Mouse (Mus musculus): ENCODE results near the gene Bmp7.

The Bmp7 gene

DNA sequence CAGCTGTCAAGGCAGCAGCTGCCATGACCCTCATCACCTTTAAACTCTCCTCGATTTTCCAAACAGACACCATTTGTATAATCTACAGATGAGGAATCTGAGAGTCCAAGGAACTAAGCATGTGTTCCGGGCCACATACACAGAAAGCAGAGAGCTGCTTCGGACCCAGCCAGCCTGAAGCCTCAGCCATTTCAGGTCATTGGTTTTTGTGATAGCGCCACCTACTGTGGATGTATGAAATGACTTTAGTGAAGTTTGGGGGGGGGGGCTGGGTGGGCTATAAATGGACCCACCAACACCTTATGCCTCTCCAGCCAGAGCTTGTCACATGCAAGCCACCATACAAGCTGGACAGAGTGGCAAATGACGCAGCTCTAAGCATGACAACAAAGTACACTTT is 8.9 kb upstream of the Bmp7 start:
- no peak for DNase-seq (ENCODE audit: low read depth, low spot score)

DNA sequence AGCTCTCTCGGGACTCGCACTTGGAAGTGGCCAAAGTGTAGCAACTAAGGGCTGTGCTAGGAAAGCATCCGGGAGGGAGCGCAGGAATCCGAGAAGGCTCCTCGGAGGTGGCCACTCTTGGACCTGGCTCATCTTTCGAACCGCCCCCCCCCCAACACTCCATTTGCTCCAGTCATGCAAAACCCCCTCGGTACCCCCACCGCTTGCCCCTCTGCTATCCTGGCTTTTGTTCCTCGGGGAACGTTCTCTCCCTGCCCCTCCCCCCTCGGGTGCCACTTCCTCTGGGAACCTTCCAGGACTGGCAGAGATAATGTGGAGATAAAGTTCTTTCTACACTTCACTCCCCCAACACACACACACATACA is 660 bp upstream of the Bmp7 start:
- DNase-seq (ENCODE audit: low read depth, low spot score), result no peak

DNA sequence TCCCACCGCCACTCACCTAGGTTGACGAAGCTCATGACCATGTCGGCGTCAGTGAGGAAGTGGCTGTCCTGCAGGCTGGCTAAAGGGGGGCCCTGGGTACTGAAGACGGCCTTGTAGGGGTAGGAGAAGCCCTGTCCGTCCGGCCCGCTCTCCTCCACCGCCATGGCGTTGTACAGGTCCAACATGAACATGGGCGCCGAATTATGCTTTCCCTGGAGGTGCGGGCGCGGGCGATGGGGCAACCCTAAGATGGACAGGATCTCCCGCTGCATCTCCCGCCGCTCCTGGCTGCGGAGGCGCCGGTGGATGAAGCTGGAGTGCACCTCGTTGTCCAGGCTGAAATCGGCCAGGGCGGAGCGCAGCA is 500 bp downstream of the Bmp7 start:
- no peak for DNase-seq (ENCODE audit: low read depth, low spot score)

- DNase-seq (ENCODE audit: low read depth, low spot score), result no peak
These were observed 1.1 kb downstream of the Bmp7 start for GRCm38 (mm10) chr2:172938761-172939638.

DNA sequence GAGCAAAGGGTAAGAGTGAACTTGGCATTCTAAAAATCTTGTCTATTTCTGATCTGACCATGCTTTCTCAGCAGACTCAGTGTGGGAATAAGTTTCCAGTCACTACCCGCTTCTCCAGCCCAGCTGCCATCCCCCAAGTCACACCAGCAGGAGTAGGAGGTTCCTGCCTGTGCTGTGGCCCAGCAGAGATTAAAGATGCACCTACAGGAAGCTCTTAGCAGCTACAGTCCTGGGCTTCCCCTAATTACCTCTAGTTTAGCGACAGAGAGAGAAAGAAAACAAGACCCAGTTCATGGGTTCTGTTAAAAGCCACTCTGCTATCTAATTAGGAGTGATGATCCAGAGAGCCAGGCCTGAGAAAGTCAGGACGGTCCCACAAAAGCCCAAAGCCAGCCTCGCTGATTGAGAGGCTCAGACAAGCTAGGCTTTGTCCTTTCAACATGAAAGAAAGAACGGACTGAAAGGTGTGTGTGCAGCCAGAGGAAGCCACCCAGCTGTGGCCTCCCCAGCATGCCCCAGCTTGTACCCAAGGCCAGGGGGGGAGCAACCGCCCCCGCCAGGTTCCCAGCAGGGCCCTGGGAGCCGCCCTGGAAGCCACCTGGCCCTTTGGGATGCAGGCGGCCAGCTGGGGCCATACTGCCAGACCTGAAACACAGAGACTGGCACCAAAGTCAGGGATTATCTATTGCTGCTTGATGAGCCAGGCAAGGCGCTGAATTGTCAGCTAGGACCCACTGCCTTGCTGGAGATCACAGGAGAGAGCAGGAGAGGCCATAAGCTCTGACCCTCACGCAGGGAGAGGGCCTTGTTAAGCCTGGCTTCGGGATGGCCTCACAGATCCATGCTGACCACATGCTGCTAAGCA is 2.6 kb downstream of the Bmp7 start:
- no peak for DNase-seq (ENCODE audit: low read depth, low spot score)

DNA sequence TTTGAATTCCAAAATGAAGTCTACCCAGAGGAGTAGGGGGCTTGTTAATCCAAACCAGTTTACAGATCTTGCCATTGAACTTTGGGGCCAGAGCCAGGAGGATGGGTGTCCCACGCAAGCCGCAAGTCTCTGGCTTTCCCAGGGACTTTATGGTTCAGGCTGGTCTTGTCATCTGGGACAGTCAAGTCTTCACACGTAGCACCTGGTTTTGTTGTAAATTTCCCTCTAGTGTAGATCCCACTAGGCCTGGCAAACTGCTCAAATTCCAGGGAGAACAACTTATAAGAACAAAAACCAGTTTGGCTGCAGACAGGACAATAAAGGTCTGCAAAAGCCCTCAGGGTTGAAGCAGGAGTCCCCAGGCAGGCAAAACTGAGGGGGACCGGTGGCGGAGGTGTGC is 3.3 kb downstream of the Bmp7 start:
- no peak for DNase-seq (ENCODE audit: low read depth, low spot score)

DNA sequence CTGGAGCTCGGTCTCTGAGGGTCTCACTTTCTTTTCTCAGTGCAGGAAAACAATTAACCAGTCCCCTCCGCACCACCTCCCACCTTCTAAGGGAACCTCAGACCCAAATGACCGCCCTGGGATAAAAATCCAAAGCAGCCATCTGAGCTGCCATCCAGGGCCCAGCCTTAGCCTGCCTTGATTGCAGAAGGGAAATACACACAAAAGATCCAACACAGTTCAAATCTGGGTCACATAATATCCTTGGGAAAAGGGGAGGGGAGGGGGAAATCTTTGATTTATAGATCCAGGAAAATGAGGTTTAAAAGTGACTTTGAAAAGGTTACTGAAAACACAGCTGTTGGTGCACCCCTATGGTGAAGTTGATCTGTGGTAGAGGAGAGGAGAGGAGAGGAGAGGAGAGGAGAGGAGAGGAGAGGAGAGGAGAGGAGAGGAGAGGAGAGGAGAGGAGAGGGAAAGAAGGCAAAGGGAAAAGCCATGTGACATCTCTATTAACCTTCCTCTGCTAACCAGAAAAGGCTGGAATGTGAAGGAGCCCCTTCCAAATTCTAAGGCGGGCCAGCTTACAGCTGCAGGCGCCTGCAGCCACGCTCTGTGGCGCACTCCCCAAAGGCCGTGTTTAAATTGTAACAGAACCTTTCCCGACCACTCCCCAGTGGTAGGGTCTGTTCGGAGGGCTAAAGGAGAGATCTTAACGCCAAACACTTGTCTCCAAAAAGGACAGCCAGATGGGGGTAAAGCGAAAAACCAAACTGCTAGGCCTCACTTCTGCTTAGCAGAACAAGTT is 4.2 kb downstream of the Bmp7 start:
- no peak for DNase-seq (ENCODE audit: low read depth, low spot score)

DNA sequence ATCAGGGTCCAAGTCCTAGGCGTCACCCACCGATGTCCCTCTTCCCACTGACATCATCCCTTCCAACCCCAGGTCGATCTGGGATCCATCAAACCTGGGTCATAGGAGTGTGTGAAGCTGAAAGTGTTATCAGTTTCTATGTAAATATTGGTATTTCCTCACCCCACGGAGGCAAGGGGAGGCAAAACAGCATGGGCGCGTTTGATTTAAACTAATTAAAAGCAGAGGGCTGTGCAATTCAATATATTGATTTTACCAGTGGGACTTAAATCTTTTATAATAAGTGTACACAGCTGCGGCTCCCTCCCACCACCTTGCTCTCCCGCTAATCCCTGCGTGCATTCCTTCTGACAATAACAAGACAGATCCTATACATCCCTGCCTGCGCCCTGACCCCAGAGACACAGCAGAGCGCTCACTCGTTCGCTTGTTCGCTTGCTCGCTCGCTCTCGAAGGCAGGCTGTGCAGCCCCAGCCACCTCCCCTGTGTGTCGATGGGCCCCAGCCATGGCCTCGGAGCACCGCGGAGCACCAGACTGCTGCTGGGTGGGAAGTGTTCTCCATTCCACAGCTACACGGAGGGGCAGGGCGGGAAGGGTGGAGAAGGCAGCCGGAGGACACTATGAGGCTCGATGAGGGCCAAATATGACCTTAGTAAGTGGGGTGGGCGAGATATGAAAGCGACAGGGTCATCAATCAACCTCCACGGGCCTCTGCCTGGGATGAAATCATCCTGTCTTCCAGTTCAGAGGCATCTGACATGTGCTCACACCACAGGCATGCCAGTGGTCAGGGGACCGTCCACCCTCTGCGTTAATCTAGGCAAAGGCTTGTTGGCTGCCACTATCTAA is 5.0 kb downstream of the Bmp7 start:
- DNase-seq (ENCODE audit: low read depth, low spot score), result no peak

DNA sequence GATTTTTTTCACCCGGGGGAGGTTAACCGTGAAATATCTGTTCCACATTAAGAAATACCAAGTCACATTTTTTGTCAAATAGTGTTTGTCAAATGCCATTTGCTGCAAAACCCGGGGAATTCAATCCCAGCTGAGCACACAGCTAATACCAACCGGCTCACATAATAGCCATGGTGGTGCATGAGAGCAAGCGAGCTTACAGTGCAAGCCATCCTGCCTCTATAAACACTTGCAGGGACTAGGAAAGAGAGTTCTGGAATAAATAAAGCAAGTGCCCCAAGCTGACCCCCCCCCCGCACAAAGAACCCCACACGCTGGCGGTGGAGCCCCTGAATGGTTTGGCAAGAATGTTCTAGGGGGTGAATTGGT is 5.7 kb downstream of the Bmp7 start:
- DNase-seq (ENCODE audit: low read depth, low spot score), result no peak

DNA sequence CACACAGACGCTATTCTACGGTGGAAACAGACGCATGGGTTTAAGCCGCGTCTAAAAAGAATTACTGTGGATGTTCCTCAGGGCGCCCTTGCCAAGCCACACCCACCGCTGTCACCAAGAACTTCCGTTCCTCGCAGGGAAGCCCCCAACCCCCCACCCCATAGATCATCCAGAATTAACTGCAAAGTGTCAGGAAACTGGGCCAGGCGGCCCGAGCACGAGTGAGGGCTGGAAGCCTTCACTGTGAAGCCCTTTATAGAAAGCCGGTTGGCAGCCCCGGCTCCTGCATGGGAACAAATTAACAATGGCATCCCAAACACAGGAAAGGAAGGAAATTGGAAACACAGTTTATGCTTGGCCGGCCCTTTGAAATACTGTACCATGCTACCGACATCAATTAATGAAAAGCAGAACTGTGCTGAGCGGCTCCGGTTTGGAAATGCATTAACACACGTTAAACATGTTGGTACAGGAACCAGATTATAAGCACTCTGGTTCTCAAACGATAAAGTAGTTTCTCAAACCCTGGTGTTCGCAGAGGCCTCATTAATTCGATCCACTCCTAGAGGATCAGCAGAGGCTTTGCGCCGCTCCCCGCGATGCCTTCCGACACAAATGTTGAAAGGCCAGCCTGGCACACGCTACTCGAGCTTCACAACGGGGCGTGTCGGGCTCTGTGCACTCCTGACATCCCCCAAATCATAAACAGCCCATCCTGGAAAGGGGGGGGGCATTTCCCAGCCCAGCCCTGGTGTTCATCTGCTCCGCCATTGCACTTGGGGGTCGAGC is 6.3 kb downstream of the Bmp7 start:
- no peak for DNase-seq (ENCODE audit: low read depth, low spot score)

DNA sequence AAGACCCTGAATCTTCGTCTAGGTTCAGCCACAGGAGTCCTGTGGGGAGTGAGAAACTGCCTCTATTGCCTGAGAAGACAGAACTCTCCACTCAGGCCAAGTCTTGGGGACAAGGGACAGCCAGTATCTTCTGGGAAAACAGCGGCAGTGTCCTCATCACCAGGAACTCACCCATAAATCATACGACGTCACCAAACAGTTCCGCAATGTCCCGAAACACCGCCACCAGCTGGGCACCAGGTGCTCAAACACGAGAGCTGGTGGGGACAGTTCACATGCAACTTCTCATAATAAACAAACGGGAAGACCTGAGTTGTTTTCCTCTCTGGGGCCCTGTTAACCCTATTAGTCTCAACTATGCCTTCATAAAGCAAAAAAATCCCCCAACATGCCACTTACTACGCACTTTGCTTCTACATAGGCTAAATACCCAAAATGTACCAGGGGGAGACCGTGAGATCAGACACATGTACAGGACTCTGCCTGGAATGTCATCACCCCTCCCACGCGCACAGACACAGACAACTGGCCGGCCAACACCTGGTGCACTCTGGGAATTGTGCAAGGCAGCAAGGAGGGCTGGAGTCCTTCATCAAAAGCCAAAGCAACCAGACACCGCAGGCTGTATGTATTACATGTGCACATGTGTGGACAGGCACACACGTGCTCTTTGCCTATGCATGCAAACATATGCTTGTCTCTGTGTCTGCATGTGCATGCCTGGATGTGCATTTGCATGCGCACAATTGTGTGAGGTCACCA is 8.8 kb downstream of the Bmp7 start:
- no peak for DNase-seq (ENCODE audit: low read depth, low spot score)

GRCm38 (mm10) chr2:172929905-172930436 is 10.2 kb downstream of the Bmp7 start:
- no peak for DNase-seq (ENCODE audit: low read depth, low spot score)

DNA sequence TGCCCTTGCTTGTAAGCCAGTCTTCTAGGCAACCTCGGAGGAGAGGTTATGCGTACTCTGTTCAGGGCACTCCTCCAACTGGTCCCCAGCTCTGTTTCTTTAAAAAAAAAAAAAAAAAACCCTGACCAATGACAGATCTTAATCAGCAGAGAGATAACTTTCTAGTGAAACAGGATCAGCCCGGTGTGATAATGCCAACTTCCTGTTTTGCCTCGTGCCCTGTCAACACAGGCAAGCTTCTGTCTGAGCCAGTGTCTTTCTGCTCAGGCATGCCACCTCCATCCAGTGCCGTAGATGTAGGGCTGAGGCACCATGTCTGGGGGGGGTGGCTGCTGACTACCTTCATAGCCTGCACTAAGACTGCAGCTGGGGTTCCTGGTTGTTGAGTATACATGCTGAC is 12.5 kb downstream of the Bmp7 start:
- no peak for DNase-seq (ENCODE audit: low read depth, low spot score)

GRCm38 (mm10) chr2:172926311-172926710 is 13.8 kb downstream of the Bmp7 start:
- no peak for DNase-seq (ENCODE audit: low read depth, low spot score)

DNA sequence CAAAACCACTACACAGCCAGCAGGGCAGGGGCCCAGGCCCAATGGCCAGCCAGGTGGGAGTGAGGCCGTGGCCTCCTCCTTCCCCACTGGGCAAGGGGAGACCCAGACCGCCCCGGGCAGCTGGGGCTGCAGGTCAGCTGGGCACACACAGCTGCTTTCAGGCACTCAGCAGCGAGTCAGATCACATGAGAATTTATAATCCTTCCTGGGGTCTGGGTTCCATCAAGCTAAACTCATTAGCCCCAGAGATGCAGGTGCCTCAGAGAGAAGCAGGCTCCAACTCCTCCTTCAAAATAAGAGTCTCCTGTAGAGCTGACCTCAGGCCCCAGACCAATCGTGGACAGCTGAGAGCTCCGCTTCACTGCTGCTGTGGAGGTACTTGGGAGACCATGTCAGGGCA is 15.2 kb downstream of the Bmp7 start:
- no peak for DNase-seq (ENCODE audit: low read depth, low spot score)

DNA sequence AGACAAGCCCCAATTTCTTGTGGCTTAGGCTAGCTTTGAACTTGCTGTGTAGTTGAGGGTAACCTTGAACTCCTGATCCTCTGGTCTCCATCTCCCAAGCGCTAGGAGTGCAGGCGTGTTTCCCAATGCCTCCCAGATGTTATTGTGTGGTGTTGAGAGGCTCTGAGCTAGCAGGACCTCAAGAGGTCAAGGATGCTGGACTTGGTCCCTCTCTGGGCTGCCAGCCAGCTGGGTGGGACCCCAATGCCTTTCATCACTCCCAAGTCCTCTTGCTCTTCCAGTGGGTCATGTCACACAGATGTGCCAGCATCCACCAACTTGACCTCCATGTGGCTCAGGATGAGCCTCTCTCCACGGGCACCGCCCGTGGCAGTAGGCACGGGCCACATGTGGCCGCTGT is 16.9 kb downstream of the Bmp7 start:
- DNase-seq (ENCODE audit: low read depth, low spot score), result no peak

DNA sequence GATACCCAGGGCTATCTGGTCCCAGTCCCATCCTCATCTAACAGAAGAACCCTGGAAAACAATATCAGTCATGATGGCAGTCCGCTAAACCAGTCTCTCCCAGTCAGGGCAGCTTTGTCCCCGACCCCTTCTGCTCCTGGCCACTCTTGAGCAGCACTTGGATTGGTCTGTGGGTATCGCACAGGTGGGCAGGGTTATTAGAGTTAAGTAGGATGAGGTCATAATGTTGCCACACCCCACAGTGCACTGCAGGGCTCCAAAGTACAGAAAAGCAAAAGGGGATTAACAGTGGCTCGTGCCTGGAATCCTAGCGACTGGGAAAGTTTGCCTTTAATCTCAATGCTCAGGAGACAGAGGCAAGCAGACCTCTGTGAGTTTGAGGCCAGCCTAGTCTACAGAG is 17.5 kb downstream of the Bmp7 start:
- no peak for DNase-seq (ENCODE audit: low read depth, low spot score)

DNA sequence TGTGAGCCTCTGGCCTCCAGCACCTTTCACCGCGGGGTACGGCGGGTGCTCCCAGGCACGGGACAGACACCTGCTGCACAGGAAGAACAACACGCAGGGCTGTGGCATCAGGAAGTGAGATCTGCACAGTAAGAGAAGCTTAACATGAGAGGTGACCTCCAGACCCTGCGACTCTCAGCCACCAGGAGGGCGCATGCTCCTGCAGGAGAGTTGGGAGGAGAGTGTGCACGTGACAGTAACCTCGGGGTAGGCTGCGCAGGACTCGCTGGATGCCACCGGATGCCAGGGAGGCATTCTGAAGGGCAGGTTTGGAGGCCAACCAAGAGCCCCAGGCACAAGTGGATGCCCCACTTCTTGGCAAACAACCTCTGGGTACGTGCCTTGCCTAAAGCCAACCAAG is 26.1 kb downstream of the Bmp7 start:
- no peak for DNase-seq (ENCODE audit: low read depth, low spot score)

- DNase-seq (ENCODE audit: low read depth, low spot score), result no peak
These were observed 28.4 kb downstream of the Bmp7 start for GRCm38 (mm10) chr2:172911715-172912114.

- no peak for DNase-seq (ENCODE audit: low read depth, low spot score)
These were observed 29.0 kb downstream of the Bmp7 start for GRCm38 (mm10) chr2:172911157-172911556.
